Mouse (Mus musculus): ENCODE data around the gene Trim67.

The Trim67 gene

GRCm38 (mm10) chr8:124795781-124796488 is 3.0 kb downstream of the Trim67 start:
- no peak for DNase-seq

GRCm38 (mm10) chr8:124800542-124800941 is 7.7 kb downstream of the Trim67 start:
- no peak for DNase-seq

- DNase-seq, result no peak
These were observed 11.2 kb downstream of the Trim67 start for GRCm38 (mm10) chr8:124803824-124804702.

GRCm38 (mm10) chr8:124805990-124806389 is 13.1 kb downstream of the Trim67 start:
- DNase-seq, result no peak

- DNase-seq, result no peak
These were observed 16.5 kb downstream of the Trim67 start for GRCm38 (mm10) chr8:124809419-124809818.

- no peak for DNase-seq
These were observed 17.2 kb downstream of the Trim67 start for GRCm38 (mm10) chr8:124810056-124810610.

GRCm38 (mm10) chr8:124810689-124811394 is 17.9 kb downstream of the Trim67 start:
- no peak for DNase-seq

- DNase-seq, result no peak
These were observed 20.4 kb downstream of the Trim67 start for GRCm38 (mm10) chr8:124813326-124813725.

GRCm38 (mm10) chr8:124815870-124816269 is 23.0 kb downstream of the Trim67 start:
- no peak for DNase-seq

- no peak for DNase-seq
These were observed 24.0 kb downstream of the Trim67 start for GRCm38 (mm10) chr8:124816866-124817265.

- DNase-seq, result no peak
These were observed 24.5 kb downstream of the Trim67 start for GRCm38 (mm10) chr8:124817361-124817760.

GRCm38 (mm10) chr8:124819612-124820115 is 26.8 kb downstream of the Trim67 start:
- DNase-seq, result no peak

- no peak for DNase-seq
These were observed 27.2 kb downstream of the Trim67 start for GRCm38 (mm10) chr8:124820125-124820524.

- no peak for DNase-seq
These were observed 30.6 kb downstream of the Trim67 start for GRCm38 (mm10) chr8:124823497-124823896.

GRCm38 (mm10) chr8:124826658-124827057 is 33.8 kb downstream of the Trim67 start:
- DNase-seq, result no peak

- DNase-seq, result no peak
These were observed 34.5 kb downstream of the Trim67 start for GRCm38 (mm10) chr8:124827387-124827786.

GRCm38 (mm10) chr8:124828561-124829240 is 35.8 kb downstream of the Trim67 start:
- peak; percentile 42 for DNase-seq

GRCm38 (mm10) chr8:124830050-124830449 is 37.2 kb downstream of the Trim67 start:
- DNase-seq, result no peak

GRCm38 (mm10) chr8:124831531-124831930 is 38.6 kb downstream of the Trim67 start:
- no peak for DNase-seq

GRCm38 (mm10) chr8:124831941-124832340 is 39.0 kb downstream of the Trim67 start:
- DNase-seq, result no peak

GRCm38 (mm10) chr8:124833430-124834205 is 40.7 kb downstream of the Trim67 start:
- DNase-seq, result no peak

Measured in right cerebral cortex, postnatal 25 days (tissue).